Mouse (Mus musculus) stomach, postnatal 0 days (tissue): ENCODE data around the gene Mgat1.

Experiments used
- CTCF ChIP-seq: IDR thresholded peaks from 2 replicates; pipeline ENCODE4 v1.5.1; 2016; ENCODE audit warnings: antibody characterized with exemption, low read depth, mild to moderate bottlenecking, moderate library complexity
- EP300 ChIP-seq: optimal IDR thresholded peaks from 2 replicates; pipeline ENCODE3; 2016; ENCODE audit warnings: antibody characterized with exemption

GRCm38 (mm10) chr11:49260598-49261312, 16.8 kb downstream of the Mgat1 start:
- TF ChIP-seq CTCF = no peak
- no peak for TF ChIP-seq EP300
